24 mouse cellular contexts compared by ENCODE assay signal in genomic region chr1:180729231-180729630, GRCm38 (mm10). TPM values are rescaled to one million over a fixed set of nuclear protein-coding genes. Genes with fewer than 3 reads are reported as not detected.
A peak's percentile ranks its signal among the peaks of the same experiment; 100 is the strongest.
DNase-seq lines count a peak whose midpoint lies in the region; ATAC-seq and TF ChIP-seq lines count a peak whose summit lies in the region.
"Had no signal": no experiment of that assay in that cellular context is flagged by ENCODE, and none has a peak within 500 bp of the region (broad histone marks: within the 10 kb centered on the region; RNA-seq: fewer than 3 reads in every experiment).

No protein-coding gene starts in this region.

- no peak overlapping the region for H3K4me3 ChIP-seq in liver, embryonic 12.5 days
- H3K4me3 ChIP-seq in liver, embryonic 11.5 days (ENCODE audit: low read depth, low read length): no peak overlapping the region
- no peak overlapping the region for H3K4me3 ChIP-seq in MEL (ENCODE audit: control insufficient read depth in 1 of 2, insufficient read depth in 1 of 2, low read depth in 2 of 2, low read length in 2 of 2)
- H3K4me3 ChIP-seq: embryonic facial prominence, embryonic 12.5 days; heart, embryonic 13.5 days; hindbrain, embryonic 12.5 days had no signal

- TF ChIP-seq RAD21 in MEL (IDR thresholded peaks at IDR 0.05; ENCODE audit: low read depth, low read length): no peak

- TF ChIP-seq CTCF in MEL (IDR thresholded peaks at IDR 0.05 in 2 of 3, conservative IDR thresholded peaks at IDR 0.05 in 1 of 3; ENCODE audit: control insufficient read depth in 1 of 3, insufficient read depth in 1 of 3, low read depth in 2 of 3, low read length in 3 of 3, poor library complexity in 1 of 3, severe bottlenecking in 1 of 3): no peak

- peaks cover 11% of the 10 kb centered on the region for H3K36me3 ChIP-seq in liver, embryonic 12.5 days
- peaks cover 1% of the 10 kb centered on the region; the same call in 1 of the 2 replicates for H3K36me3 ChIP-seq in liver, embryonic 11.5 days (ENCODE audit: control insufficient read depth, insufficient read depth, low read length)
- H3K36me3 ChIP-seq in MEL (ENCODE audit: control insufficient read depth in 1 of 2, insufficient read depth in 2 of 2, low read length in 2 of 2): peaks cover 14 to 35% of the 10 kb centered on the region in 2 experiments

- DNase-seq in liver, embryonic 11.5 days (ENCODE audit: low spot score): no peak
- peak; percentile 12 for DNase-seq in 416B (ENCODE audit: low read depth)
- DNase-seq in MEL (ENCODE audit: low read depth, low spot score): peak; percentile 28
- DNase-seq in naive thymus-derived CD4-positive, alpha-beta T cell, adult 2 months (ENCODE audit: low read depth): peak; percentile 22
- no peak for DNase-seq in gastrocnemius, postnatal 14 days
- DNase-seq: adrenal gland, postnatal 10 days; cerebellum, adult 11-12 months; cerebellum, adult 9-10 months; cerebellum, postnatal 25 days; gastrocnemius, postnatal 25 days; heart, postnatal 36 days had no signal

- intact Hi-C loops in gastrocnemius, postnatal 14 days (cut with DNase I; ENCODE audit: low total_unique reads): no loop called here

- H3K27me3 ChIP-seq in liver, embryonic 12.5 days (replicated peaks): no peaks in the 10 kb centered on the region
- no peaks in the 10 kb centered on the region for H3K27me3 ChIP-seq in liver, embryonic 11.5 days (replicated peaks; ENCODE audit: control insufficient read depth, insufficient read depth, low read length)
- no peaks in the 10 kb centered on the region for H3K27me3 ChIP-seq in MEL (ENCODE audit: control insufficient read depth in 1 of 2, insufficient read depth in 2 of 2, low read length in 2 of 2)
- H3K27me3 ChIP-seq: embryonic facial prominence, embryonic 12.5 days; heart, embryonic 13.5 days; hindbrain, embryonic 12.5 days had no signal

- H3K27ac ChIP-seq in liver, embryonic 12.5 days: no peak overlapping the region; the same call in 1 of the 2 replicates
- no peak overlapping the region for H3K27ac ChIP-seq in liver, embryonic 11.5 days (ENCODE audit: low read depth, low read length)
- H3K27ac ChIP-seq in MEL (ENCODE audit: control insufficient read depth, low read depth, low read length): no peak overlapping the region
- H3K27ac ChIP-seq: embryonic facial prominence, embryonic 12.5 days; heart, embryonic 13.5 days; hindbrain, embryonic 12.5 days had no signal

- H3K79me2 ChIP-seq in MEL (ENCODE audit: control insufficient read depth, insufficient read depth, low read length, poor library complexity): peaks cover 45% of the 10 kb centered on the region

- peaks cover 58% of the 10 kb centered on the region for H3K4me1 ChIP-seq in liver, embryonic 12.5 days
- H3K4me1 ChIP-seq in liver, embryonic 11.5 days (replicated peaks; ENCODE audit: control insufficient read depth, insufficient read depth, low read length): peaks cover 31% of the 10 kb centered on the region
- peaks cover 16 to 26% of the 10 kb centered on the region in 2 experiments for H3K4me1 ChIP-seq in MEL (ENCODE audit: control insufficient read depth in 1 of 2, insufficient read depth in 2 of 2, low read length in 2 of 2)

- TF ChIP-seq POLR2A in MEL (IDR thresholded peaks at IDR 0.05; ENCODE audit: control insufficient read depth in 1 of 2, insufficient read depth in 1 of 2, low read depth in 1 of 2, low read length in 2 of 2, poor library complexity in 1 of 2): no peak

- peak; percentile 12 to 28; a peak in 1 of 4 replicates for TF ChIP-seq EP300 in MEL (IDR thresholded peaks at IDR 0.05; ENCODE audit: low read depth in 1 of 2, low read length in 2 of 2)

- WGBS in liver, embryonic 12.5 days (ENCODE audit: insufficient replicate concordance): 77% methylated on average over 3 of the region's 3 CpGs
- WGBS in liver, embryonic 11.5 days: 92% methylated on average over 3 of the region's 3 CpGs

- no peak overlapping the region for H3K9ac ChIP-seq in liver, embryonic 12.5 days
- no peak overlapping the region for H3K9ac ChIP-seq in liver, embryonic 11.5 days (ENCODE audit: low read depth, low read length)
- no peak overlapping the region for H3K9ac ChIP-seq in MEL (ENCODE audit: control insufficient read depth, low read depth, low read length, poor library complexity, severe bottlenecking)
- H3K9ac ChIP-seq: embryonic facial prominence, embryonic 12.5 days; hindbrain, embryonic 12.5 days had no signal

- peak overlapping the region; percentile 35 for H3K4me2 ChIP-seq in liver, embryonic 12.5 days
- H3K4me2 ChIP-seq in liver, embryonic 11.5 days: no peak overlapping the region
- H3K4me2 ChIP-seq: embryonic facial prominence, embryonic 12.5 days; hindbrain, embryonic 12.5 days had no signal

- no peak for ATAC-seq in liver, embryonic 12.5 days
- ATAC-seq in liver, embryonic 11.5 days (replicated peaks; ENCODE audit: low FRiP score): no peak
- ATAC-seq: CD4-positive, CD25-positive, alpha-beta regulatory T cell, adult 4 months; forebrain, embryonic 16.5 days; hindbrain, embryonic 16.5 days had no signal

- H3K9me3 ChIP-seq in liver, embryonic 12.5 days (replicated peaks): no peaks in the 10 kb centered on the region
- H3K9me3 ChIP-seq in liver, embryonic 11.5 days (ENCODE audit: control insufficient read depth, low read length): no peaks in the 10 kb centered on the region
- no peaks in the 10 kb centered on the region for H3K9me3 ChIP-seq in MEL (replicated peaks; ENCODE audit: insufficient read depth, low read length)
- H3K9me3 ChIP-seq: embryonic facial prominence, embryonic 12.5 days; G1E; heart, embryonic 13.5 days; hindbrain, embryonic 12.5 days had no signal

TF ChIP-seq in MEL, 35 proteins besides CTCF, POLR2A, EP300 and RAD21:
- TF ChIP-seq BHLHE40 (IDR thresholded peaks at IDR 0.05; ENCODE audit: borderline replicate concordance, low read depth, low read length): no peak
- TF ChIP-seq TCF12 (IDR thresholded peaks at IDR 0.05; ENCODE audit: low read depth, low read length): 0 out of 2 replicates have a peak, but pooled peaks have one; percentile 8
- peak; percentile 54; the same call in 1 of the 2 replicates for TF ChIP-seq ETS1 (IDR thresholded peaks at IDR 0.05; ENCODE audit: low read depth, low read length)
- TF ChIP-seq KAT2A (conservative IDR thresholded peaks at IDR 0.05; ENCODE audit: low read depth, low read length): no peak
- TF ChIP-seq GATA1 (IDR thresholded peaks at IDR 0.05; ENCODE audit: low read depth, low read length): peak; percentile 48
TF ChIP-seq in MEL: peak in this region for 3.

RNA-seq across cellular contexts. Expression of gene Acbd3, which starts 3.4 kb away (rescaled TPM):
- 13.9 and 15.6 TPM in 2 replicates for polyA plus RNA-seq in liver, embryonic 12.5 days (2016; fragmentation: Nextera tagmentation; extraction: Ambion mirVana)
- 17.5 and 18.4 TPM in 2 replicates for polyA plus RNA-seq in liver, embryonic 11.5 days (2014; fragmentation: Nextera tagmentation; extraction: Ambion mirVana)
- 17.4 and 17.8 TPM in 2 replicates for total RNA-seq in MEL (2012; rRNA removed)
- 10 to 100 TPM in 1 of 2 experiments, not detected in 1; 23.2 TPM for polyA plus RNA-seq in MEL (2012; ENCODE audit: insufficient read depth in 1 of 2, insufficient read length in 2 of 2, low read depth in 1 of 2, low replicate concordance in 2 of 2, missing spikeins in 1 of 2)
- 10 to 100 TPM; 15.4 to 16.9 TPM for total RNA-seq in gastrocnemius, postnatal 14 days (2021)

RNA-seq across cellular contexts. Expression of gene Mixl1, which starts 32.4 kb away (rescaled TPM):
- 1.0 and 1.1 TPM in 2 replicates for polyA plus RNA-seq in liver, embryonic 12.5 days (2016; fragmentation: Nextera tagmentation; extraction: Ambion mirVana)
- 1.8 and 2.0 TPM in 2 replicates for polyA plus RNA-seq in liver, embryonic 11.5 days (2014; fragmentation: Nextera tagmentation; extraction: Ambion mirVana)
- not detected in 2 replicates for total RNA-seq in MEL (2012; rRNA removed)
- not detected for polyA plus RNA-seq in MEL (2012; ENCODE audit: insufficient read depth in 1 of 2, insufficient read length in 2 of 2, low read depth in 1 of 2, low replicate concordance in 2 of 2, missing spikeins in 1 of 2)
- total RNA-seq in gastrocnemius, postnatal 14 days (2021): not detected
- total RNA-seq: adrenal gland, postnatal 10 days; gastrocnemius, postnatal 25 days; granulocyte monocyte progenitor cell, adult 5-6 weeks; heart, adult 8-10 months; heart, postnatal 36 days had no signal
- polyA plus RNA-seq: cortical plate, adult 2 months; forebrain, embryonic 16.5 days; frontal cortex, adult 2 months; G1E; heart, postnatal 0 days; hindbrain, embryonic 16.5 days had no signal

Comparison
In these comparisons a context has a peak if more than half of its experiments do, and no peak if none do; other contexts are left out.
1. DNase-seq: peak in 416B (single experiment), MEL (single experiment) and naive thymus-derived CD4-positive, alpha-beta T cell, adult 2 months (single experiment); none in liver, embryonic 11.5 days (single experiment) and gastrocnemius, postnatal 14 days (single experiment).